Mouse (Mus musculus) spleen, adult 2 months (tissue): ENCODE measurements around the gene Prss33. TPM values are rescaled to one million over a fixed set of nuclear protein-coding genes. Genes with fewer than 3 reads are reported as not detected.

Experiments
- DNase-seq, 2 experiments: peaks; one replicate each; pipeline versions ENCODE4 v3.0.0 to v3.0.0-alpha.2; 2012 to 2021; ENCODE audit warnings: low spot score in 2 of 2, low read depth in 1 of 2
- H3K27ac ChIP-seq: fragments of 200-500 bp; 2 replicates; pipeline ENCODE4 v1.5.1; 2012; ENCODE audit warnings: low read length, inconsistent platforms; ENCODE audit not compliant: insufficient read depth
- H3K27me3 ChIP-seq: fragments of 200-500 bp; 2 replicates; pipeline ENCODE4 v1.6.1; 2012; ENCODE audit warnings: mild to moderate bottlenecking, moderate library complexity, low read length, inconsistent platforms; ENCODE audit not compliant: control insufficient read depth, insufficient read depth
- H3K36me3 ChIP-seq: fragments of 200-500 bp; 2 replicates; pipeline ENCODE4 v1.6.1; 2012; ENCODE audit warnings: mild to moderate bottlenecking, low read length, inconsistent platforms; ENCODE audit not compliant: control insufficient read depth, insufficient read depth
- H3K4me1 ChIP-seq: fragments of 200-500 bp; 2 replicates; pipeline ENCODE4 v1.6.1; 2011; ENCODE audit warnings: inconsistent platforms; ENCODE audit not compliant: control insufficient read depth, insufficient read depth, insufficient read length
- H3K4me3 ChIP-seq: fragments of 200-500 bp; 2 replicates; pipeline ENCODE4 v1.5.1; 2011; ENCODE audit warnings: mild to moderate bottlenecking, inconsistent platforms; ENCODE audit not compliant: insufficient read depth, insufficient read length; ENCODE audit errors: extremely low read depth
- CTCF ChIP-seq: fragments of 200-500 bp; IDR thresholded peaks from 2 replicates; pipeline ENCODE4 v1.5.1; 2011; ENCODE audit warnings: mild to moderate bottlenecking, inconsistent platforms; ENCODE audit not compliant: insufficient read depth, insufficient read length, insufficient replicate concordance; ENCODE audit errors: extremely low read depth
- POLR2A ChIP-seq: fragments of 200-500 bp; IDR thresholded peaks from 2 replicates; pipeline ENCODE4 v1.6.1; 2011; ENCODE audit warnings: low read depth, low read length, inconsistent platforms
- WGBS: fragments of 180-500 bp; shearing (Covaris S2); methylation state at CpG from one replicate; pipeline ENCODE4 v1.1.7; 2018; 5-methylcytosine and 5-hydroxymethylcytosine counted together
- polyA plus RNA-seq: library from polyadenylated mRNA; depleted of rRNA; stranded (reverse); fragments of >200 nt; gene quantifications from 2 replicates; pipeline ENCODE4 v1.2.3, GENCODE M21; 2012

The Prss33 gene
- polyA plus RNA-seq, 1 experiment = 0.09 TPM

- Histone ChIP-seq H3K36me3 (peaks cover 80% of the 10 kb centered on the region), H3K27me3 (no peaks in the 10 kb centered on the region), H3K4me3 (no peak overlapping the region), H3K4me1 (no peaks in the 10 kb centered on the region), H3K27ac (no peak overlapping the region)
- WGBS = over 99% methylated on average over 8 of the region's 8 CpGs
- no peak for DNase-seq
- TF ChIP-seq POLR2A (no peak), CTCF (no peak)
Observed at GRCm38 (mm10) chr17:23818579-23818978, 17.3 kb downstream of the Prss33 start.

GRCm38 (mm10) chr17:23815641-23816040 is 20.2 kb downstream of the Prss33 start:
- H3K4me3 ChIP-seq = no peak overlapping the region
- H3K27ac ChIP-seq = no peak overlapping the region
- 96% methylated on average over 16 of the region's 16 CpGs for WGBS
- H3K36me3 ChIP-seq = peaks cover 77% of the 10 kb centered on the region
- DNase-seq = no peak
- no peak for TF ChIP-seq CTCF
- TF ChIP-seq POLR2A = no peak
- no peaks in the 10 kb centered on the region for H3K27me3 ChIP-seq
- H3K4me1 ChIP-seq = no peaks in the 10 kb centered on the region

GRCm38 (mm10) chr17:23807918-23808317 is 27.9 kb downstream of the Prss33 start:
- Histone ChIP-seq H3K27me3 (no peaks in the 10 kb centered on the region), H3K4me1 (peaks cover 9% of the 10 kb centered on the region), H3K36me3 (peaks cover 41% of the 10 kb centered on the region), H3K27ac (no peak overlapping the region), H3K4me3 (no peak overlapping the region)
- no peak for TF ChIP-seq CTCF
- TF ChIP-seq POLR2A = no peak
- 86% methylated on average over 3 of the region's 3 CpGs for WGBS
- DNase-seq = no peak

GRCm38 (mm10) chr17:23806867-23807266 is 29.0 kb downstream of the Prss33 start:
- no peaks in the 10 kb centered on the region for H3K27me3 ChIP-seq
- WGBS = 73% methylated on average over 25 of the region's 25 CpGs
- no peak for TF ChIP-seq CTCF
- TF ChIP-seq POLR2A = no peak
- H3K27ac ChIP-seq = no peak overlapping the region
- H3K4me1 ChIP-seq = peaks cover 11% of the 10 kb centered on the region
- peaks cover 35% of the 10 kb centered on the region for H3K36me3 ChIP-seq
- no peak for DNase-seq
- peak overlapping the region; percentile 13; the same call in 1 of the 2 replicates for H3K4me3 ChIP-seq

GRCm38 (mm10) chr17:23804426-23805085 is 31.3 kb downstream of the Prss33 start:
- H3K27me3 ChIP-seq = no peaks in the 10 kb centered on the region
- WGBS = under 1% methylated on average over 8 of the region's 8 CpGs
- peaks cover 18% of the 10 kb centered on the region for H3K36me3 ChIP-seq
- TF ChIP-seq CTCF (no peak), POLR2A (no peak)
- H3K27ac ChIP-seq = peak overlapping the region; percentile 95
- peak overlapping the region; percentile 90 for H3K4me3 ChIP-seq
- DNase-seq = no peak
- peaks cover 11% of the 10 kb centered on the region for H3K4me1 ChIP-seq

- Histone ChIP-seq H3K4me3 (peak overlapping the region; percentile 90), H3K36me3 (peaks cover 9% of the 10 kb centered on the region), H3K27me3 (no peaks in the 10 kb centered on the region), H3K4me1 (peaks cover 11% of the 10 kb centered on the region), H3K27ac (peak overlapping the region; percentile 95)
- WGBS = under 1% methylated on average over 72 of the region's 83 CpGs
- DNase-seq = peak; percentile 49 to 67
- no peak for TF ChIP-seq POLR2A
- TF ChIP-seq CTCF = no peak
Observed at GRCm38 (mm10) chr17:23803366-23804041, 32.4 kb downstream of the Prss33 start.
